Mouse (Mus musculus) liver, adult 2 months (tissue): ENCODE results near the gene Tars. TPM values are rescaled to one million over a fixed set of nuclear protein-coding genes. Genes with fewer than 3 reads are reported as not detected.

ENCODE experiments used
- DNase-seq: peaks from one replicate; pipeline ENCODE4 v3.0.0-alpha.2; 2011; ENCODE audit warnings: low read depth, low spot score; ENCODE audit errors: extremely low read depth
- H3K27ac ChIP-seq: fragments of 200-500 bp; replicated peaks from 2 replicates; pipeline ENCODE4 v1.5.1; 2012; ENCODE audit warnings: low read depth, mild to moderate bottlenecking, control low read depth, inconsistent platforms, low read length; ENCODE audit not compliant: insufficient read depth
- H3K27me3 ChIP-seq: fragments of 200-500 bp; 2 replicates; pipeline ENCODE4 v1.6.1; 2012; ENCODE audit warnings: mild to moderate bottlenecking, moderate library complexity, low read length, inconsistent platforms; ENCODE audit not compliant: control insufficient read depth, insufficient read depth
- H3K36me3 ChIP-seq: fragments of 200-500 bp; 2 replicates; pipeline ENCODE4 v1.6.1; 2012; ENCODE audit warnings: low read length, inconsistent platforms; ENCODE audit not compliant: control insufficient read depth, insufficient read depth
- H3K4me1 ChIP-seq: fragments of 200-500 bp; 2 replicates; pipeline ENCODE4 v1.6.1; 2011; ENCODE audit warnings: low read length; ENCODE audit not compliant: control insufficient read depth, insufficient read depth
- H3K4me3 ChIP-seq: fragments of 200-500 bp; 2 replicates; pipeline ENCODE4 v1.5.1; 2011; ENCODE audit warnings: low read depth, mild to moderate bottlenecking, control low read depth, low read length, moderate library complexity; ENCODE audit not compliant: insufficient read depth
- H3K79me2 ChIP-seq: fragments of 200-500 bp; 2 replicates; pipeline ENCODE4 v1.6.1; 2012; ENCODE audit warnings: inconsistent platforms, mild to moderate bottlenecking, low read length, moderate library complexity; ENCODE audit not compliant: control insufficient read depth, insufficient read depth
- H3K9ac ChIP-seq: fragments of 200-500 bp; 2 replicates; pipeline ENCODE4 v1.6.1; 2012; ENCODE audit warnings: low read depth, mild to moderate bottlenecking, control low read depth, inconsistent platforms, low read length
- CTCF ChIP-seq: fragments of 200-500 bp; IDR thresholded peaks from 2 replicates; pipeline ENCODE4 v1.5.1; 2011; ENCODE audit warnings: low read depth, low read length, control low read depth
- POLR2A ChIP-seq: fragments of 200-500 bp; IDR thresholded peaks from 2 replicates; pipeline ENCODE4 v1.6.1; 2011; ENCODE audit warnings: low read length, control low read depth; ENCODE audit not compliant: insufficient read depth; ENCODE audit errors: extremely low read depth
- WGBS: fragments of 180-500 bp; shearing (Covaris S2); methylation state at CpG from one replicate; pipeline ENCODE4 v1.1.7; 2018; 5-methylcytosine and 5-hydroxymethylcytosine counted together
- polyA plus RNA-seq: library from polyadenylated mRNA; depleted of rRNA; stranded (reverse); fragments of >200 nt; gene quantifications from 2 replicates; pipeline ENCODE4 v1.2.3, GENCODE M21; 2012
- total RNA-seq: library from RNA; depleted of rRNA; stranded (reverse); fragments of >200 nt; gene quantifications from 2 replicates; pipeline ENCODE4 v1.2.3, GENCODE M21; 2014

Tars gene
- total and polyA plus RNA-seq, 2 experiments = 40.9 to 49.4 TPM

GRCm38 (mm10) chr15:11360888-11361287, 38.6 kb downstream of the Tars start:
- DNase-seq = no peak
- Histone ChIP-seq H3K27ac (no peak overlapping the region), H3K27me3 (peaks cover 5% of the 10 kb centered on the region), H3K79me2 (no peaks in the 10 kb centered on the region), H3K4me1 (no peaks in the 10 kb centered on the region), H3K4me3 (no peak overlapping the region), H3K36me3 (no peaks in the 10 kb centered on the region), H3K9ac (no peak overlapping the region)
- 83% methylated on average over 1 of the region's 1 CpGs for WGBS
- TF ChIP-seq CTCF = no peak
- no peak for TF ChIP-seq POLR2A

- TF ChIP-seq POLR2A (no peak), CTCF (no peak)
Observed at GRCm38 (mm10) chr15:11357501-11357900, 42.0 kb downstream of the Tars start.

GRCm38 (mm10) chr15:11355865-11356264, 43.6 kb downstream of the Tars start:
- peaks cover 5% of the 10 kb centered on the region for H3K27me3 ChIP-seq
- 81% methylated on average over 3 of the region's 3 CpGs for WGBS
- DNase-seq = no peak
- H3K9ac ChIP-seq = no peak overlapping the region
- H3K4me3 ChIP-seq = no peak overlapping the region
- no peak for TF ChIP-seq POLR2A
- no peak for TF ChIP-seq CTCF
- no peak overlapping the region for H3K27ac ChIP-seq
- H3K36me3 ChIP-seq = no peaks in the 10 kb centered on the region
- H3K79me2 ChIP-seq = no peaks in the 10 kb centered on the region
- no peaks in the 10 kb centered on the region for H3K4me1 ChIP-seq

More at GRCm38 (mm10) chr15:11357501-11357900, 42.0 kb downstream of the Tars start:
- Histone ChIP-seq H3K4me3 (no peak overlapping the region), H3K36me3 (no peaks in the 10 kb centered on the region), H3K79me2 (no peaks in the 10 kb centered on the region), H3K4me1 (no peaks in the 10 kb centered on the region), H3K27me3 (peaks cover 5% of the 10 kb centered on the region), H3K27ac (no peak overlapping the region), H3K9ac (no peak overlapping the region)
- DNase-seq = no peak
- WGBS = 93% methylated on average over 2 of the region's 2 CpGs

GRCm38 (mm10) chr15:11339467-11340180, 59.8 kb downstream of the Tars start:
- H3K9ac ChIP-seq = no peak overlapping the region
- no peaks in the 10 kb centered on the region for H3K27me3 ChIP-seq
- H3K4me1 ChIP-seq = no peaks in the 10 kb centered on the region
- H3K79me2 ChIP-seq = no peaks in the 10 kb centered on the region
- H3K4me3 ChIP-seq = no peak overlapping the region
- 89% methylated on average over 7 of the region's 7 CpGs for WGBS
- no peaks in the 10 kb centered on the region for H3K36me3 ChIP-seq
- no peak for DNase-seq
- TF ChIP-seq CTCF (no peak), POLR2A (no peak)
- H3K27ac ChIP-seq = no peak overlapping the region
